ENCODE assay signal across 20 mouse cellular contexts in the genomic region with DNA sequence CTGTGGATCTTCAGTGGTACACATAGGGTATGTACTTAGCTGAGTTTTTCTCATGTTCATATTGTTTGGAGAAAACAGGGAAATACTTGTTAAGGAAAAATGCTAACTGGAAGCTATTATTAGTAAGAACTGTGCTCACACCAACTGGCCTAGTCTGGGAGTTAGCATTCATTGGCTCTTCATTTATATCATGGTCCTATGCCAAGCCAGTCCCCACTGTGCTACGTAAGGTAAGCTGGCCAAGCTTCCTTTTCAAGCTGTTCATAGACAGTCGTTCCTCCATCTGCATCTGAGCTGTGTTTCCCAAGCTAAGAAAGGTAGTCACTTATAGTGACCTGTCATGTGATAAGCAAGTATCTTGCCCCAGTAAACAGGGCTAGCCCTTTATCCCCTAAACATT. TPM values are rescaled to one million over a fixed set of nuclear protein-coding genes. Genes with fewer than 3 reads are reported as not detected.
DNase-seq lines count a peak whose midpoint lies in the region.
"Had no signal": no experiment of that assay in that cellular context is flagged by ENCODE, and none has a peak within 500 bp of the region (broad histone marks: within the 10 kb centered on the region; RNA-seq: fewer than 3 reads in every experiment).

No protein-coding gene starts in this region.

- DNase-seq in layer of hippocampus, adult 11-12 months (ENCODE audit: low spot score): peak; percentile 53
- DNase-seq in layer of hippocampus, postnatal 25 days (ENCODE audit: extremely low spot score in 1 of 2, low spot score in 1 of 2): no peak
- peak; percentile 70 for DNase-seq in brain, adult 2 months (ENCODE audit: low read depth, low spot score)
- peak; percentile 84 for DNase-seq in cerebellum, adult 9-10 months
- DNase-seq in layer of hippocampus, adult 8-10 months (ENCODE audit: low spot score in 2 of 2): peak; percentile 44 to 48
- no peak for DNase-seq in embryonic facial prominence, embryonic 10.5 days (ENCODE audit: low spot score)
- no peak for DNase-seq in kidney, adult 9 months
- no peak for DNase-seq in adrenal gland, adult (ENCODE audit: inconsistent age in 2 of 2, low spot score in 1 of 2)
- DNase-seq: gastrocnemius, postnatal 10 days; heart, adult 11 months; heart, postnatal 14 days had no signal

- no peak overlapping the region for H3K4me3 ChIP-seq in embryonic facial prominence, embryonic 10.5 days
- H3K4me3 ChIP-seq: forebrain, embryonic 10.5 days; heart, embryonic 12.5 days; hindbrain, embryonic 13.5 days; limb, embryonic 15.5 days; liver, embryonic 15.5 days; midbrain, embryonic 12.5 days; neural tube, embryonic 13.5 days had no signal

- no peak overlapping the region for H3K27ac ChIP-seq in embryonic facial prominence, embryonic 10.5 days (replicated peaks)
- H3K27ac ChIP-seq: forebrain, embryonic 10.5 days; hindbrain, embryonic 13.5 days; limb, embryonic 15.5 days; liver, embryonic 15.5 days; midbrain, embryonic 12.5 days; neural tube, embryonic 13.5 days had no signal

- H3K36me3 ChIP-seq in embryonic facial prominence, embryonic 10.5 days (replicated peaks): peaks cover 98% of the 10 kb centered on the region

- WGBS in embryonic facial prominence, embryonic 10.5 days: 93% methylated on average over 2 of the region's 2 CpGs

- no peaks in the 10 kb centered on the region for H3K27me3 ChIP-seq in embryonic facial prominence, embryonic 10.5 days (replicated peaks; ENCODE audit: low read depth, poor library complexity, severe bottlenecking)
- H3K27me3 ChIP-seq: heart, embryonic 12.5 days; hindbrain, embryonic 13.5 days; limb, embryonic 15.5 days; liver, embryonic 15.5 days; midbrain, embryonic 12.5 days; neural tube, embryonic 13.5 days had no signal

- no peaks in the 10 kb centered on the region for H3K4me1 ChIP-seq in embryonic facial prominence, embryonic 10.5 days
- H3K4me1 ChIP-seq: forebrain, embryonic 10.5 days; heart, embryonic 12.5 days; hindbrain, embryonic 13.5 days; limb, embryonic 15.5 days; liver, embryonic 15.5 days; midbrain, embryonic 12.5 days; neural tube, embryonic 13.5 days had no signal

- H3K9me3 ChIP-seq in embryonic facial prominence, embryonic 10.5 days: no peaks in the 10 kb centered on the region
- H3K9me3 ChIP-seq: forebrain, embryonic 10.5 days; heart, embryonic 12.5 days; hindbrain, embryonic 13.5 days; limb, embryonic 15.5 days; liver, embryonic 15.5 days; midbrain, embryonic 12.5 days; neural tube, embryonic 13.5 days had no signal

RNA-seq across cellular contexts. Expression of gene Pask, which starts 9.4 kb away (rescaled TPM):
- total RNA-seq in layer of hippocampus, postnatal 25 days (2021): 1 to 10 TPM; 2.8 to 3.0 TPM
- total RNA-seq in layer of hippocampus, adult 8-10 months (2022): 1 to 10 TPM; 3.7 to 9.8 (median 4.4) TPM
- polyA plus RNA-seq in embryonic facial prominence, embryonic 10.5 days (2016; fragmentation: Nextera tagmentation; extraction: Ambion mirVana): 30.9 and 31.1 TPM in 2 replicates

RNA-seq across cellular contexts. Expression of gene Ppp1r7, which starts 10.1 kb away (rescaled TPM):
- total RNA-seq in layer of hippocampus, postnatal 25 days (2021): 10 to 100 TPM; 68.2 to 75.4 TPM
- 10 to 100 TPM; 75.5 to 85.2 (median 78.7) TPM for total RNA-seq in layer of hippocampus, adult 8-10 months (2022)
- polyA plus RNA-seq in embryonic facial prominence, embryonic 10.5 days (2016; fragmentation: Nextera tagmentation; extraction: Ambion mirVana): 78.8 and 84.4 TPM in 2 replicates

RNA-seq across cellular contexts. Expression of gene Ano7, which starts 21.0 kb away (rescaled TPM):
- under 1 TPM in 1 of 2 experiments, not detected in 1; 0.09 TPM for total RNA-seq in layer of hippocampus, postnatal 25 days (2021)
- total RNA-seq in layer of hippocampus, adult 8-10 months (2022): under 1 TPM in 2 of 4 experiments, not detected in 2; 0.76 to 0.80 TPM
- 0.14 and 0.84 TPM in 2 replicates for polyA plus RNA-seq in embryonic facial prominence, embryonic 10.5 days (2016; fragmentation: Nextera tagmentation; extraction: Ambion mirVana)
- total RNA-seq: adrenal gland, adult 18-20 months; adrenal gland, postnatal 4 days; gastrocnemius, postnatal 10 days; heart, postnatal 14 days had no signal

RNA-seq across cellular contexts. Expression of gene Mterf4, which starts 47.0 kb away (rescaled TPM):
- 10 to 100 TPM; 22.6 to 23.1 TPM for total RNA-seq in layer of hippocampus, postnatal 25 days (2021)
- 10 to 100 TPM; 20.7 to 25.8 (median 22.0) TPM for total RNA-seq in layer of hippocampus, adult 8-10 months (2022)
- 35.8 and 38.2 TPM in 2 replicates for polyA plus RNA-seq in embryonic facial prominence, embryonic 10.5 days (2016; fragmentation: Nextera tagmentation; extraction: Ambion mirVana)

Comparison
In these comparisons a context has a peak if more than half of its experiments do, and no peak if none do; other contexts are left out.
1. DNase-seq: peak in layer of hippocampus, adult 11-12 months (single experiment), brain, adult 2 months (single experiment), cerebellum, adult 9-10 months (single experiment) and layer of hippocampus, adult 8-10 months (2 of 2); none in layer of hippocampus, postnatal 25 days (0 of 2), embryonic facial prominence, embryonic 10.5 days (single experiment), kidney, adult 9 months (single experiment) and adrenal gland, adult (0 of 2).